Mouse (Mus musculus) spleen, adult 2 months (tissue): ENCODE results near the gene Gpr62. TPM values are rescaled to one million over a fixed set of nuclear protein-coding genes. Genes with fewer than 3 reads are reported as not detected.

Source experiments
- DNase-seq, 2 experiments: peaks; one replicate each; pipeline versions ENCODE4 v3.0.0 to v3.0.0-alpha.2; 2012 to 2021; ENCODE audit warnings: low spot score in 2 of 2, low read depth in 1 of 2
- H3K27ac ChIP-seq: fragments of 200-500 bp; 2 replicates; pipeline ENCODE4 v1.5.1; 2012; ENCODE audit warnings: low read length, inconsistent platforms; ENCODE audit not compliant: insufficient read depth
- H3K27me3 ChIP-seq: fragments of 200-500 bp; 2 replicates; pipeline ENCODE4 v1.6.1; 2012; ENCODE audit warnings: mild to moderate bottlenecking, moderate library complexity, low read length, inconsistent platforms; ENCODE audit not compliant: control insufficient read depth, insufficient read depth
- H3K36me3 ChIP-seq: fragments of 200-500 bp; 2 replicates; pipeline ENCODE4 v1.6.1; 2012; ENCODE audit warnings: mild to moderate bottlenecking, low read length, inconsistent platforms; ENCODE audit not compliant: control insufficient read depth, insufficient read depth
- H3K4me1 ChIP-seq: fragments of 200-500 bp; 2 replicates; pipeline ENCODE4 v1.6.1; 2011; ENCODE audit warnings: inconsistent platforms; ENCODE audit not compliant: control insufficient read depth, insufficient read depth, insufficient read length
- H3K4me3 ChIP-seq: fragments of 200-500 bp; 2 replicates; pipeline ENCODE4 v1.5.1; 2011; ENCODE audit warnings: mild to moderate bottlenecking, inconsistent platforms; ENCODE audit not compliant: insufficient read depth, insufficient read length; ENCODE audit errors: extremely low read depth
- CTCF ChIP-seq: fragments of 200-500 bp; IDR thresholded peaks from 2 replicates; pipeline ENCODE4 v1.5.1; 2011; ENCODE audit warnings: mild to moderate bottlenecking, inconsistent platforms; ENCODE audit not compliant: insufficient read depth, insufficient read length, insufficient replicate concordance; ENCODE audit errors: extremely low read depth
- POLR2A ChIP-seq: fragments of 200-500 bp; IDR thresholded peaks from 2 replicates; pipeline ENCODE4 v1.6.1; 2011; ENCODE audit warnings: low read depth, low read length, inconsistent platforms
- WGBS: fragments of 180-500 bp; shearing (Covaris S2); methylation state at CpG from one replicate; pipeline ENCODE4 v1.1.7; 2018; 5-methylcytosine and 5-hydroxymethylcytosine counted together
- polyA plus RNA-seq: library from polyadenylated mRNA; depleted of rRNA; stranded (reverse); fragments of >200 nt; gene quantifications from 2 replicates; pipeline ENCODE4 v1.2.3, GENCODE M21; 2012

Gene Gpr62
- polyA plus RNA-seq, 1 experiment: 0.28 TPM

- H3K36me3 ChIP-seq: no peaks in the 10 kb centered on the region
- no peak overlapping the region for H3K4me3 ChIP-seq
- no peaks in the 10 kb centered on the region for H3K27me3 ChIP-seq
- no peak for DNase-seq
- TF ChIP-seq POLR2A: no peak
- no peak for TF ChIP-seq CTCF
- peaks cover 4% of the 10 kb centered on the region for H3K4me1 ChIP-seq
- no peak overlapping the region for H3K27ac ChIP-seq
- 92% methylated on average over 5 of the region's 5 CpGs for WGBS
These were observed 7.8 kb downstream of the Gpr62 start for GRCm38 (mm10) chr9:106457920-106458319.

GRCm38 (mm10) chr9:106457163-106457559 lies 8.6 kb downstream of the Gpr62 start:
- no peak for DNase-seq
- H3K36me3 ChIP-seq: no peaks in the 10 kb centered on the region
- H3K27ac ChIP-seq: no peak overlapping the region
- TF ChIP-seq CTCF (no peak), POLR2A (no peak)
- no peaks in the 10 kb centered on the region for H3K27me3 ChIP-seq
- WGBS: 94% methylated on average over 9 of the region's 9 CpGs
- H3K4me3 ChIP-seq: no peak overlapping the region
- peaks cover 4% of the 10 kb centered on the region for H3K4me1 ChIP-seq

GRCm38 (mm10) chr9:106456325-106457162 lies 9.2 kb downstream of the Gpr62 start:
- no peak for TF ChIP-seq POLR2A
- DNase-seq: no peak
- H3K4me3 ChIP-seq: no peak overlapping the region
- 89% methylated on average over 15 of the region's 15 CpGs for WGBS
- no peaks in the 10 kb centered on the region for H3K27me3 ChIP-seq
- H3K27ac ChIP-seq: no peak overlapping the region
- no peaks in the 10 kb centered on the region for H3K36me3 ChIP-seq
- H3K4me1 ChIP-seq: peaks cover 4% of the 10 kb centered on the region

GRCm38 (mm10) chr9:106454888-106455681 lies 10.7 kb downstream of the Gpr62 start:
- Histone ChIP-seq H3K4me1 (peaks cover 4% of the 10 kb centered on the region), H3K36me3 (no peaks in the 10 kb centered on the region), H3K27me3 (no peaks in the 10 kb centered on the region), H3K27ac (no peak overlapping the region), H3K4me3 (no peak overlapping the region)
- no peak for DNase-seq
- TF ChIP-seq POLR2A (no peak), CTCF (no peak)
- WGBS: 83% methylated on average over 17 of the region's 17 CpGs

- Histone ChIP-seq H3K27me3 (no peaks in the 10 kb centered on the region), H3K4me1 (peaks cover 4% of the 10 kb centered on the region), H3K36me3 (no peaks in the 10 kb centered on the region), H3K27ac (no peak overlapping the region), H3K4me3 (peak overlapping the region; percentile 54; the same call in 1 of the 2 replicates)
- DNase-seq: no peak
- WGBS: 32% methylated on average over 16 of the region's 20 CpGs
- TF ChIP-seq CTCF: no peak
- no peak for TF ChIP-seq POLR2A
These were observed 11.5 kb downstream of the Gpr62 start for GRCm38 (mm10) chr9:106454071-106454761.

GRCm38 (mm10) chr9:106453271-106454070 lies 12.3 kb downstream of the Gpr62 start, which contains the start of gene Pcbp4:
Gene Pcbp4 (plus strand): TSS chr9:106453291.
- Histone ChIP-seq H3K27ac (no peak within 1 kb of the TSS; the same call in 1 of the 2 replicates), H3K27me3 (no peaks in the 10 kb centered on the region), H3K36me3 (no peaks in the 10 kb centered on the region), H3K4me1 (peaks cover 4% of the 10 kb centered on the region), H3K4me3 (peak within 1 kb of the TSS; percentile 60)
- TF ChIP-seq CTCF (no peak), POLR2A (no peak)
- 3% methylated on average over 48 of the region's 74 CpGs for WGBS
- no peak for DNase-seq
